Mouse (Mus musculus): ENCODE measurements around the gene Gpa33.

- peak; percentile 56 for TF ChIP-seq CTCF (IDR thresholded peaks at IDR 0.05; ENCODE audit: low read depth)
- no peak for TF ChIP-seq EP300 (IDR thresholded peaks at IDR 0.05; ENCODE audit: low read depth)
Observed at GRCm38 (mm10) chr1:166214181-166214580, 84.1 kb downstream of the Gpa33 start.
